Comparison of ENCODE assay signal across 9 mouse cellular contexts in genomic region chr12:119426887-119427204, GRCm38 (mm10).
DNase-seq lines count a peak whose midpoint lies in the region; ATAC-seq and TF ChIP-seq lines count a peak whose summit lies in the region.
"Had no signal": no experiment of that assay in that cellular context is flagged by ENCODE, and none has a peak within 500 bp of the region (broad histone marks: within the 10 kb centered on the region; RNA-seq: fewer than 3 reads in every experiment).

No protein-coding gene starts in this region.

- peak; percentile 3 for DNase-seq in cerebellum, adult 8-10 months
- no peak for DNase-seq in cerebellum, adult 11 months
- peak; percentile 43 for DNase-seq in adipocyte (ENCODE audit: low spot score)
- peak; percentile 79 for DNase-seq in hindbrain, embryonic 14.5 days (ENCODE audit: low spot score)
- peak; percentile 27 for DNase-seq in layer of hippocampus, adult 9-11 months
- peak; percentile 33 for DNase-seq in lung, postnatal 25 days (ENCODE audit: low spot score)
- peak; percentile 60 for DNase-seq in right cerebral cortex, postnatal 25 days

- H3K4me2 ChIP-seq in hindbrain, embryonic 14.5 days (replicated peaks) = no peak overlapping the region
- H3K4me2 ChIP-seq: lung, embryonic 15.5 days had no signal

- H3K9ac ChIP-seq in hindbrain, embryonic 14.5 days = no peak overlapping the region
- H3K9ac ChIP-seq: lung, embryonic 15.5 days had no signal

- TF ChIP-seq POLR2A in embryonic fibroblast, embryonic 13.5 days (IDR thresholded peaks at IDR 0.05; ENCODE audit: low read depth, low read length) = no peak

- no peak overlapping the region for H3K4me3 ChIP-seq in embryonic fibroblast, embryonic 13.5 days (ENCODE audit: insufficient read depth, low read length)
- H3K4me3 ChIP-seq in hindbrain, embryonic 14.5 days (replicated peaks; ENCODE audit: low read length) = no peak overlapping the region
- H3K4me3 ChIP-seq: lung, embryonic 15.5 days had no signal

- ATAC-seq in hindbrain, embryonic 14.5 days (ENCODE audit: low FRiP score) = peak; percentile 88; the same call in 1 of the 2 replicates

- H3K27ac ChIP-seq in embryonic fibroblast, embryonic 13.5 days (ENCODE audit: insufficient read depth, low read length) = no peak overlapping the region
- H3K27ac ChIP-seq in hindbrain, embryonic 14.5 days = no peak overlapping the region
- H3K27ac ChIP-seq: lung, embryonic 15.5 days had no signal

- WGBS in hindbrain, embryonic 14.5 days = 73% methylated on average over 1 of the region's 1 CpGs

- no peaks in the 10 kb centered on the region for H3K9me3 ChIP-seq in hindbrain, embryonic 14.5 days (ENCODE audit: control insufficient read depth, low read length)
- H3K9me3 ChIP-seq: lung, embryonic 15.5 days had no signal

- TF ChIP-seq CTCF in embryonic fibroblast, embryonic 13.5 days (IDR thresholded peaks at IDR 0.05; ENCODE audit: borderline replicate concordance, insufficient read depth, low read length) = 0 out of 2 replicates have a peak, but pooled peaks have one; percentile 9

- no peaks in the 10 kb centered on the region for H3K27me3 ChIP-seq in hindbrain, embryonic 14.5 days (ENCODE audit: control insufficient read depth, insufficient read depth, low read length)
- H3K27me3 ChIP-seq: lung, embryonic 15.5 days had no signal

- H3K36me3 ChIP-seq in hindbrain, embryonic 14.5 days (replicated peaks; ENCODE audit: control insufficient read depth, insufficient read depth) = no peaks in the 10 kb centered on the region
- H3K36me3 ChIP-seq: lung, embryonic 15.5 days had no signal

- 0 out of 2 replicates have a peak, but pooled peaks cover 2% of the 10 kb centered on the region for H3K4me1 ChIP-seq in embryonic fibroblast, embryonic 13.5 days (ENCODE audit: control insufficient read depth, insufficient read depth, low read length)
- no peaks in the 10 kb centered on the region for H3K4me1 ChIP-seq in hindbrain, embryonic 14.5 days (replicated peaks; ENCODE audit: control insufficient read depth, insufficient read depth, low read length)
- H3K4me1 ChIP-seq: lung, embryonic 15.5 days had no signal
